Mouse (Mus musculus) ES-Bruce4 (cell line): Measurements from ENCODE around the gene Trim14.

Experiments
- CTCF ChIP-seq: IDR thresholded peaks from one replicate; pipeline ENCODE4 v1.8.1; 2011; ENCODE audit warnings: low read depth, low read length
- POLR2A ChIP-seq: IDR thresholded peaks from one replicate; pipeline ENCODE4 v1.8.1; 2011; ENCODE audit warnings: low read length; ENCODE audit not compliant: insufficient read depth

- TF ChIP-seq POLR2A (no peak), CTCF (no peak)
Observed at GRCm38 (mm10) chr4:46458411-46458810, 77.5 kb downstream of the Trim14 start.
